Mouse (Mus musculus): ENCODE data around the gene Olfr617.
"Not testable (repeated sequence)": the region's sequence is repeated elsewhere in the genome, so short reads cannot be mapped to it uniquely, and the experiment has no call there.

The Olfr617 gene

DNA sequence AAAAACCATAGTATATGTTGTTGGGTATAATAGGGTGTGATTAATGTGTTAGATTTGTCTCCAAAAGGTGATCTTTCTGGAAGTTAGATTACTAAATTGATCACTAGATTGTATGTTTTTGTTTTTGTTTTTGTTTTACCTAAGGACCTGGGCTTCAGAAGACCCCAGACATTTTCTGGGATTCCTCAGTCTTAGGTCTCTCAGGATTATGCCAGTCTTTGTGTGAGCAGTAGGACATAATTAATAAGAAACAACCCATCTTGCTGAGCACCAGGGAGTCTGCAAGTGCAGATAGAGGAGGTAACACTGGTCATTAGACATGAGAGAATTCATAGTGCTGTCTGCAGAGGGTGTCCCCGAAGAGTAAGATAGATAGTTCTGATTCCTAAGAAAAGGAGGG is at the start of gene Olfr617:
Olfr617 (plus strand) TSS at position 301 of the 400 bp plus-strand sequence.
- no peak for DNase-seq (ENCODE audit: low spot score in 2 of 2)

DNA sequence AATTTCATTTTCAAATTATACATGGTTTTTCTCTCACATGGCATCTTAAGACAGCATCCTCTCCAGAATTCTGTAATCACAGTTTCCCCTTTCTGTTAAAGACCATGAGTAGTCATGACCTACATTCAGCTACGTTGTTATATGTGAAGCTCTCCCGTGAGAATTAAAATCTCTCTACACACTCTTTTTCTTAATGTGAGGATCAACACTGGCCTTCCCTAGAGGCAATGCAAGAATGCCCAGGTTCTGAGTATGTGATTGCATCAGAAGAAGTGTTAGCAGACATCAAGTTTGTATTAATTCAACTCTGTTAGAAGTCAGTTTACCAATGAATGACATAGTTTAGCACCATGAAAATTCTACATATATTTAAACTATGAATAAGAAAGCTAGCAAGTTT is 30.2 kb upstream of the Olfr617 start, which contains the start of gene Olfr612:
Olfr612 (minus strand) TSS at position 101 of the 400 bp plus-strand sequence.
- DNase-seq (ENCODE audit: low spot score in 2 of 2): not testable (repeated sequence)

DNA sequence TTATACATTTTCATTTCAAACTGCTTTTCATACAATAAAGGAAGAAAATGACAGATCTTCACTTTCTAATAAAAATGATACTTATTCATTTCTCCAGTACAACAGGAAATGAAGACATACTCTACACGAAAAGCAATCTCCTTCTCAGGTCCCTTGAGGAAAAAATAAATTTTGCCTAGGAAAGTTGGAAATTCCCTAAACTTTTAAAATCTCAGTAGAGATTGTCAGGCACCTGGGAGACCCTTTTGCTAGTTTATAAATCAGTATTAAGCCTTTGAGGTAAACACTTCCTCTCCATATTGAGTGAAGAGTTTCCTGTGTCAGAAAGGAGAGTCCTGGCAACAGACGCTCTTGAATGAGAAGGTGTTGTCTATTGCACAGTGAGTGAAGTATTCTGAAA is 25.1 kb upstream of the Olfr617 start, which contains the start of gene Olfr613:
Olfr613 (plus strand) TSS at position 301 of the 400 bp plus-strand sequence.
- no peak for DNase-seq (ENCODE audit: low spot score in 2 of 2)

DNA sequence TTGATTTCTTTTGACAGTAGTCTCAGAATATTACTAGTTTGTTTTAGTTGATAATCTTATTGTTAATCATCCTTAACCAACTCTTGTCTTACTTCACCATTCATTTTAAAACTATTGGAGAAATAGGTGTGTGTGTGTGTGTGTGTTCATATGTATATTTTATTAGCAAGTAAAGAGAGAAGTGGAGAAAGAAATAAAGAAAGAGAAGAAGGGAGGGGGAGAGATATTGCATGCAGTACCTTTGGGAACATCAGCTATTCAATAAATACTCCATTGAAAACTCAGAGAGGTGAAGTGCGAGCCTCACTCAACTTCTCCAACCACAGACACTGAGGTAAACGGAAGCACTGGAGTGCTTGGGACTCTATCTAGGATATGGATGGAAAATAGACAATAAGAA is 17.1 kb upstream of the Olfr617 start, which contains the start of gene Olfr615:
Olfr615 (plus strand) TSS at position 301 of the 400 bp plus-strand sequence.
- no peak for DNase-seq (ENCODE audit: low spot score in 2 of 2)

DNA sequence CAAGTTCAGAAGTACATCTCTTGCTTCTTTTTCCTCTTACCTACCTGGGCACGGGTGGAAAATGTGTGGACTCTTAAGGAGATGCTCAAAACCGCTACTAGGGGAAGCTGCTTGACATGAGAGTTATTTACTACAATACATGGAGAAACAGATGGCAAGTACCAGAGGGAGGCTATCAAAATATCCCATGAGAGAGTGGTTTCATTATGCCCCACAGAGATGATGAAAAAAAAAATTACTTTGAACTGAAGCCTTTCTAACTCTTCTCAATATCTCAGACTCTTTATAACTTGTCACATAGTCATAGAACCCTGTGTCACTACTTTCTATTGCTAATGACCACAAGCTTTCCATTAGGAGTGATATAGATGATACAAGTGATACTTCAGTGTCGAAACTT is 3.8 kb upstream of the Olfr617 start, which contains the start of gene Olfr616:
Olfr616 (minus strand) TSS at position 101 of the 400 bp plus-strand sequence.
- DNase-seq (ENCODE audit: low spot score in 2 of 2): no peak

DNA sequence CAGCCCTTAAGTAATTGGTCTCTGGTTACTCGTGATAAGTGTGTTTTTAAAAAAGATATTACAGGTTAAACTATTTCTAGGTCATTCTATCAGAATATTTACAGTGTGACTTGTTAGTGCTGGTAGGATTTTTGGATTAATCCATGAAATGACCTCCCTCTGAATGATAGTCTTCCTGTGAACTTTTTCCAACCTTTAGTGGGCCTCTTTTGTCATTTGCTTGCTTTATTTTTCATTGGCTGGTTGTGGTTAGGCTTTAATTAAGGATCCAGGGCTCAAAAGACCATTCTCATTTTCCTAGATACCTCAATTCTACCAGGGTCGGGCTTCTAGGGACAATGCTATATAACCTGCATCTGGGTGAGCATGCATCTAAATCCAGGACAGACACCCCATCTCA is 16.9 kb downstream of the Olfr617 start, which contains the start of gene Olfr618:
Olfr618 (plus strand) TSS at position 301 of the 400 bp plus-strand sequence.
- no peak for DNase-seq (ENCODE audit: low spot score in 2 of 2)

DNA sequence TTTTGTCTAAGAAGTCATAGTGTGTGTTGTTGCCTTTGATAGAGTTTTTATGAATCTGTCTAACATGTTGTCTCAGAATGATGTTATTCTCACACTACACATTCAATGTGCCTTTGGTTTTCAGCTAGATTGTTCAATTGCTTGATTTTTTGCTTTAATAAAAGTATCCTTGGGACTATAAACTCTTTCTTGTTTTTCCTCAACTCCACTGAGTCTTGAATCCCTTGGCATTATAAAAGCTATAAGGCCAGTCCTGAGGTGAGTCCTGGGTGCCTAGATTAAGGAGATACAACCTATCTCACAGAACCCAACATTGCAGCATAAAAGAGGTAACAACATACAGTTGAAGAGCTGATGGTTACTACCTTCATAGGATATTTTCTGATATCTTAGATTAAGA is 27.4 kb downstream of the Olfr617 start, which contains the start of gene Olfr619:
Olfr619 (plus strand) TSS at position 301 of the 400 bp plus-strand sequence.
- DNase-seq (ENCODE audit: low spot score in 2 of 2): no peak

DNA sequence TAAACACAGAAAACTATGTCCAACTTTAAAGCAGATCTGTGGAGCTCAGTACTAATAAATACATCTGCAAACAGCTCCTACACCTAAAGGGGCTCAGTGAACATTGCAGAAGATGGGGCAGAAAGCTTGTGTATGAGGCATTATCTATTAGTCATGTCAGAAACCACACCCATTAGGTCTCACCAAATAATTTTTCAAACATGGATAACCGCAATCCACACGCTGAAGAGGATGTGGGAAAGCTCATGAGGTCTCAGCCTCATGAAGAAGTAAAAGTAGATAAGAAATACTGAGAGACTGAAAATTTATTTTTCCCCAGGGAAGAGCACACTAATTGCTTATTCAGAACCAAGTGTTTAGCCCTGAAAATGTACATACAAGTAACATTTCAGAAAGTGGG is 34.6 kb downstream of the Olfr617 start:
- no peak for DNase-seq (ENCODE audit: low spot score in 2 of 2)

DNA sequence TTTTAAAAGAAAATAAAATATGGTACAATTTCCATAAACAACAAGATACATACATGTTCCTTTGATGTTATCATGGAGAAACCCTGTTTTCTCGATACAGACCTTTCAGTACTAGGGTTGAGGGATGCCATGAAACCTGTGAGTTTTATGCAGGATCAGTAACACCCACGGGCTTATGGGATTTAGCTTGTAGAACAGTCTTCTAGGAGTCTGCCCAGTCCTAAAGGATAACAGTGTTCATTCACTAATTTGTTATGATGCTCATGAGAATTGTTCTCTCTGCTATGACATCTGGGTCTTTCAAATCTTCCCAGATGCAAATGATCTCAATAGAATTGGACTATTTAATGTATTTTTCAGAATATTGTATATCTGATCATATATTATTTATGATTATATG is 39.6 kb downstream of the Olfr617 start, which contains the start of gene Olfr620:
Olfr620 (minus strand) TSS at position 101 of the 400 bp plus-strand sequence.
- DNase-seq (ENCODE audit: low spot score in 2 of 2): no peak

Measured in frontal cortex, postnatal 10 days (tissue).